Mouse (Mus musculus) limb, embryonic 14.5 days (tissue): Measurements from ENCODE around the gene Cryzl1. TPM values are rescaled to one million over a fixed set of nuclear protein-coding genes. Genes with fewer than 3 reads are reported as not detected.

ENCODE experiments used
- ATAC-seq: fragments of 200-750 bp; cut with Nextera tagmentation; 2 replicates; pipeline ENCODE4 v1.8.0; 2017; ENCODE audit warnings: low read depth, moderate number of reproducible peaks, moderate TSS enrichment; ENCODE audit not compliant: low FRiP score
- DNase-seq: peaks from one replicate; pipeline ENCODE4 v3.0.0-alpha.2; 2015; ENCODE audit warnings: low spot score
- H3K27ac ChIP-seq: fragments of 300-500 bp; sonication (generic); replicated peaks from 2 replicates; pipeline ENCODE4 v1.5.1; 2014; ENCODE audit warnings: low read depth, mild to moderate bottlenecking, low read length, moderate library complexity, mixed read lengths
- H3K27me3 ChIP-seq: fragments of 300-500 bp; sonication (generic); 2 replicates; pipeline ENCODE4 v1.6.1; 2014; ENCODE audit warnings: low read length, mixed read lengths; ENCODE audit not compliant: control insufficient read depth, insufficient read depth
- H3K36me3 ChIP-seq: fragments of 300-500 bp; sonication (generic); 2 replicates; pipeline ENCODE4 v1.6.1; 2014; ENCODE audit warnings: mild to moderate bottlenecking, low read length, moderate library complexity, mixed read lengths; ENCODE audit not compliant: control insufficient read depth, insufficient read depth
- H3K4me1 ChIP-seq: fragments of 300-500 bp; sonication (generic); 2 replicates; pipeline ENCODE4 v1.6.1; 2014; ENCODE audit warnings: antibody characterized with exemption, low read length, mixed read lengths; ENCODE audit not compliant: control insufficient read depth, insufficient read depth
- H3K4me2 ChIP-seq: fragments of 300-500 bp; sonication (generic); replicated peaks from 2 replicates; pipeline ENCODE4 v1.6.1; 2014; ENCODE audit warnings: low read depth, mild to moderate bottlenecking, low read length, moderate library complexity; ENCODE audit not compliant: severe bottlenecking
- H3K4me3 ChIP-seq: fragments of 300-500 bp; sonication (generic); replicated peaks from 2 replicates; pipeline ENCODE4 v1.5.1; 2014; ENCODE audit warnings: low read length
- H3K9ac ChIP-seq: fragments of 300-500 bp; sonication (generic); 2 replicates; pipeline ENCODE4 v1.6.1; 2014; ENCODE audit warnings: mild to moderate bottlenecking, low read depth, low read length, moderate library complexity; ENCODE audit not compliant: severe bottlenecking
- H3K9me3 ChIP-seq: fragments of 300-500 bp; sonication (generic); 2 replicates; pipeline ENCODE4 v1.6.1; 2016; ENCODE audit warnings: low read length; ENCODE audit not compliant: control insufficient read depth
- POLR2A ChIP-seq: fragments of 200-500 bp; IDR thresholded peaks from 2 replicates; pipeline ENCODE4 v1.8.0; 2012; ENCODE audit warnings: inconsistent platforms, mild to moderate bottlenecking, moderate library complexity, borderline replicate concordance; ENCODE audit not compliant: insufficient read depth, insufficient read length; ENCODE audit errors: extremely low read depth
- WGBS: fragments of 180-500 bp; shearing (Covaris S2); extraction: QIAGEN DNeasy Blood & Tissue Kit; methylation state at CpG from one replicate; pipeline ENCODE4 v1.1.7; 2014; 5-methylcytosine and 5-hydroxymethylcytosine counted together
- polyA plus RNA-seq, 2 experiments: library from polyadenylated mRNA; depleted of rRNA in 1 of 2; stranded (reverse) in 1 of 2; unstranded in 1 of 2; fragments of >200 nt; fragmentation: Nextera tagmentation in 1 of 2; extraction: Ambion mirVana in 1 of 2; gene quantifications; 2 replicates each; pipeline versions ENCODE4 v1.2.1 to v1.2.3; 2012 to 2014

Gene Cryzl1
- polyA plus RNA-seq, 2 experiments: 54.3 to 69.1 TPM

- no peaks in the 10 kb centered on the region for H3K27me3 ChIP-seq
- H3K4me2 ChIP-seq: peak within 1 kb of the TSS; percentile 86
- H3K9ac ChIP-seq: peak within 1 kb of the TSS; percentile 87
- no peaks in the 10 kb centered on the region for H3K9me3 ChIP-seq
- under 1% methylated on average over 43 of the region's 71 CpGs for WGBS
- peaks cover 8% of the 10 kb centered on the region; the same call in 1 of the 2 replicates for H3K4me1 ChIP-seq
- peak; percentile 73; the same call in 1 of the 2 replicates for TF ChIP-seq POLR2A
- peaks cover 21% of the 10 kb centered on the region for H3K36me3 ChIP-seq
- ATAC-seq (peak; percentile 98), DNase-seq (peak; percentile 91)
- H3K27ac ChIP-seq: peak within 1 kb of the TSS; percentile 59
- peak within 1 kb of the TSS; percentile 90 for H3K4me3 ChIP-seq
Measured at GRCm38 (mm10) chr16:91688619-91689334, 40.0 kb downstream of the Cryzl1 start, which contains the start of gene Donson. TSS of gene Donson (minus strand) at chr16:91688770.

- no peak for DNase-seq
- no peak for TF ChIP-seq POLR2A
- Histone ChIP-seq H3K9me3 (no peaks in the 10 kb centered on the region), H3K4me2 (peak overlapping the region; percentile 86), H3K9ac (peak overlapping the region; percentile 87), H3K36me3 (peaks cover 26% of the 10 kb centered on the region), H3K4me3 (peak overlapping the region; percentile 90), H3K27ac (0 out of 2 replicates have a peak overlapping the region, but pooled peaks have one; percentile 48), H3K4me1 (peaks cover 8% of the 10 kb centered on the region; the same call in 1 of the 2 replicates), H3K27me3 (no peaks in the 10 kb centered on the region)
- ATAC-seq: peak; percentile 27; the same call in 1 of the 2 replicates
- under 1% methylated on average over 29 of the region's 51 CpGs for WGBS
Measured at GRCm38 (mm10) chr16:91688023-91688618, 40.7 kb downstream of the Cryzl1 start.

- Histone ChIP-seq H3K9ac (no peak overlapping the region), H3K36me3 (peaks cover 42% of the 10 kb centered on the region), H3K27ac (no peak overlapping the region), H3K4me2 (no peak overlapping the region), H3K27me3 (no peaks in the 10 kb centered on the region), H3K4me3 (no peak overlapping the region), H3K9me3 (no peaks in the 10 kb centered on the region), H3K4me1 (peaks cover 8% of the 10 kb centered on the region; the same call in 1 of the 2 replicates)
- DNase-seq: no peak
- no peak for ATAC-seq
- TF ChIP-seq POLR2A: no peak
- 82% methylated on average over 5 of the region's 5 CpGs for WGBS
Measured at GRCm38 (mm10) chr16:91686369-91686768, 42.4 kb downstream of the Cryzl1 start.

- Histone ChIP-seq H3K4me3 (no peak overlapping the region), H3K36me3 (peaks cover 38% of the 10 kb centered on the region), H3K4me2 (no peak overlapping the region), H3K9ac (no peak overlapping the region), H3K4me1 (peaks cover 8% of the 10 kb centered on the region; the same call in 1 of the 2 replicates), H3K27ac (no peak overlapping the region), H3K9me3 (no peaks in the 10 kb centered on the region), H3K27me3 (no peaks in the 10 kb centered on the region)
- DNase-seq (no peak), ATAC-seq (no peak)
- 85% methylated on average over 5 of the region's 5 CpGs for WGBS
- no peak for TF ChIP-seq POLR2A
Measured at GRCm38 (mm10) chr16:91685526-91685925, 43.2 kb downstream of the Cryzl1 start.

GRCm38 (mm10) chr16:91680656-91681055, 48.1 kb downstream of the Cryzl1 start:
- no peak overlapping the region for H3K27ac ChIP-seq
- H3K4me1 ChIP-seq: no peaks in the 10 kb centered on the region
- 83% methylated on average over 5 of the region's 5 CpGs for WGBS
- TF ChIP-seq POLR2A: no peak
- no peaks in the 10 kb centered on the region for H3K27me3 ChIP-seq
- no peak for ATAC-seq
- no peaks in the 10 kb centered on the region for H3K9me3 ChIP-seq
- peaks cover 75% of the 10 kb centered on the region for H3K36me3 ChIP-seq
- no peak for DNase-seq
- no peak overlapping the region for H3K4me2 ChIP-seq
- H3K9ac ChIP-seq: no peak overlapping the region
- no peak overlapping the region for H3K4me3 ChIP-seq
